Mouse (Mus musculus) liver, embryonic 15.5 days (tissue): ENCODE data around the gene Nckap5. TPM values are rescaled to one million over a fixed set of nuclear protein-coding genes. Genes with fewer than 3 reads are reported as not detected.
"Not testable (repeated sequence)": the region's sequence is repeated elsewhere in the genome, so short reads cannot be mapped to it uniquely, and the experiment has no call there.

Experiments
- ATAC-seq: fragments of 200-750 bp; cut with Nextera tagmentation; 2 replicates; pipeline ENCODE4 v1.8.0; 2017; ENCODE audit warnings: moderate number of reproducible peaks, mild to moderate bottlenecking, moderate library complexity; ENCODE audit not compliant: insufficient read depth
- H3K27ac ChIP-seq: fragments of 300-500 bp; sonication (generic); replicated peaks from 2 replicates; pipeline ENCODE4 v1.5.1; 2015; ENCODE audit warnings: mild to moderate bottlenecking, inconsistent platforms
- H3K27me3 ChIP-seq: fragments of 300-500 bp; sonication (generic); 2 replicates; pipeline ENCODE4 v1.6.1; 2015; ENCODE audit warnings: mild to moderate bottlenecking, inconsistent platforms
- H3K36me3 ChIP-seq: fragments of 300-500 bp; sonication (generic); replicated peaks from 2 replicates; pipeline ENCODE4 v1.6.1; 2015; ENCODE audit warnings: moderate library complexity, mild to moderate bottlenecking, inconsistent platforms
- H3K4me1 ChIP-seq: fragments of 300-500 bp; sonication (generic); replicated peaks from 2 replicates; pipeline ENCODE4 v1.6.1; 2015; ENCODE audit warnings: inconsistent platforms
- H3K4me2 ChIP-seq: fragments of 300-500 bp; sonication (generic); 2 replicates; pipeline ENCODE4 v1.6.1; 2015; ENCODE audit warnings: moderate library complexity, mild to moderate bottlenecking, inconsistent platforms
- H3K4me3 ChIP-seq: fragments of 300-500 bp; sonication (generic); replicated peaks from 2 replicates; pipeline ENCODE4 v1.5.1; 2015; ENCODE audit warnings: mild to moderate bottlenecking, inconsistent platforms
- H3K9ac ChIP-seq: fragments of 300-500 bp; sonication (generic); 2 replicates; pipeline ENCODE4 v1.6.1; 2015; ENCODE audit warnings: moderate library complexity, mild to moderate bottlenecking, inconsistent platforms
- H3K9me3 ChIP-seq: fragments of 300-500 bp; sonication (generic); replicated peaks from 2 replicates; pipeline ENCODE4 v1.6.1; 2016; ENCODE audit warnings: inconsistent platforms
- WGBS: fragments of 180-500 bp; shearing (Covaris S2); methylation state at CpG from one replicate; pipeline ENCODE4 v1.1.7; 2015; ENCODE audit warnings: mixed read lengths; ENCODE audit not compliant: insufficient replicate concordance; 5-methylcytosine and 5-hydroxymethylcytosine counted together
- polyA plus RNA-seq: library from polyadenylated mRNA; unstranded; fragments of >200 nt; fragmentation: Nextera tagmentation; extraction: Ambion mirVana; gene quantifications from 2 replicates; pipeline ENCODE4 v1.2.1, GENCODE M21; 2015

The Nckap5 gene
- polyA plus RNA-seq, 1 experiment from 2014 or later = 0.99 TPM

DNA sequence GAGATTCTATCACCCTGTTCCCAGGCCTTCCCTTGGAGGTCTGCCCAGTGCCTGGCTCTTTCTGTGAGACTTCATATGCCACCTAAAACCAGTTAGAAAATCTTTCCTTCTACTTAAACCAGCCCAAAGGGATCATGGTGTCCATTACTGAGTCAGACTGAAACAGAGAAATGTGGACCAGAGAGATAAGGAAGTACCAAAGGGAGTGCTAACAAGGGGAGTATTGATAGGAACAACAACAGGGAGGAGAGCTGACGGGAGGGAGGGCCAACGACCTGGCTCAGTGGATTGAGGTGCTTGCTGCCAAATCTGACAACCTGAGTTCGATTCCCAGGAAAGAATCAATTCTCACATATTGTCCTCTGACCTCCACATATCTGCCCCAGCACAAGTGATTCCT, 5.8 kb downstream of the Nckap5 start:
- ATAC-seq = 0 out of 2 replicates have a peak, but pooled peaks have one; percentile 28
- 19% methylated on average over 3 of the region's 3 CpGs for WGBS

GRCm38 (mm10) chr1:126822246-126822645, 8.4 kb downstream of the Nckap5 start:
- no peaks in the 10 kb centered on the region for H3K4me1 ChIP-seq
- no peak for ATAC-seq
- WGBS = 57% methylated on average over 6 of the region's 6 CpGs
- no peak overlapping the region for H3K9ac ChIP-seq
- H3K4me2 ChIP-seq = no peak overlapping the region
- H3K27ac ChIP-seq = no peak overlapping the region
- H3K27me3 ChIP-seq = no peaks in the 10 kb centered on the region
- no peaks in the 10 kb centered on the region for H3K9me3 ChIP-seq
- H3K36me3 ChIP-seq = no peaks in the 10 kb centered on the region
- no peak overlapping the region for H3K4me3 ChIP-seq

More for the DNA sequence above, 5.8 kb downstream of the Nckap5 start:
- H3K9ac ChIP-seq = no peak overlapping the region
- peaks cover 9% of the 10 kb centered on the region for H3K27me3 ChIP-seq
- no peak overlapping the region for H3K4me2 ChIP-seq
- no peak overlapping the region for H3K27ac ChIP-seq
- no peaks in the 10 kb centered on the region for H3K36me3 ChIP-seq
- no peak overlapping the region for H3K4me3 ChIP-seq
- no peaks in the 10 kb centered on the region for H3K9me3 ChIP-seq
- H3K4me1 ChIP-seq = peaks cover under 1% of the 10 kb centered on the region; the same call in 1 of the 2 replicates

DNA sequence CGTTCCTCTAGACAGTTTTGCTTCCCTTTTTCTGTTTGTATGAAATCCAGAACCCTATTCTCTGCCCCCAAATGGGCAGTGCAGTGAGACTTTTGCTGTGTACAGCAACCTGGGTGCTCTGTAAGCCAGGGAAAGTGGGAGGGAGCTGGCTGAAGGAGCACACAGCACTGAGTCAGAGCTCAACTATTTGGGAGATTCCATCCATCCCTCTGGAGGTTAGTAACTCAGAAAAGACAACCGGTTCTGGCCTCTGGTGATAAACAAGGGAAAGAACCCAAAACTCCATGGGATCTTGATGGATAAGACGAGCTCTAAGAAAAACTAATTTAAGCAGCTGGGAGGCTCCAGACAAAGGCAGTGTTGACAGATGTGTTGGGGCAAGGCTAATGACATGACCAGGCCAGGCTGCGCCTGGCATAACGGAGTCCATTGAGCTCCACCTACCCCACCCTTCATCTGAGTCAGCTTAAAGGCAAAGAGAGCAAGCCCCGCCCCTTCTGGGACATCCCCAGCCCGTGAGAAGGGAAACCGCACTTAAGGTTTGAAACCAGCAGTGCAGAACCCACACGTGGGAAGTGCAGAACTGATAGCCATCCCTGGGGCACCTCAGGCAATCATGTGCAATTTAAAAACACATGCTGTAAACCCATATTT, 13.1 kb downstream of the Nckap5 start:
- no peaks in the 10 kb centered on the region for H3K9me3 ChIP-seq
- no peaks in the 10 kb centered on the region for H3K36me3 ChIP-seq
- no peak for ATAC-seq
- no peak overlapping the region for H3K4me3 ChIP-seq
- 14% methylated on average over 9 of the region's 9 CpGs for WGBS
- H3K27me3 ChIP-seq = no peaks in the 10 kb centered on the region
- H3K9ac ChIP-seq = no peak overlapping the region
- no peak overlapping the region for H3K27ac ChIP-seq
- H3K4me1 ChIP-seq = no peaks in the 10 kb centered on the region
- H3K4me2 ChIP-seq = no peak overlapping the region

DNA sequence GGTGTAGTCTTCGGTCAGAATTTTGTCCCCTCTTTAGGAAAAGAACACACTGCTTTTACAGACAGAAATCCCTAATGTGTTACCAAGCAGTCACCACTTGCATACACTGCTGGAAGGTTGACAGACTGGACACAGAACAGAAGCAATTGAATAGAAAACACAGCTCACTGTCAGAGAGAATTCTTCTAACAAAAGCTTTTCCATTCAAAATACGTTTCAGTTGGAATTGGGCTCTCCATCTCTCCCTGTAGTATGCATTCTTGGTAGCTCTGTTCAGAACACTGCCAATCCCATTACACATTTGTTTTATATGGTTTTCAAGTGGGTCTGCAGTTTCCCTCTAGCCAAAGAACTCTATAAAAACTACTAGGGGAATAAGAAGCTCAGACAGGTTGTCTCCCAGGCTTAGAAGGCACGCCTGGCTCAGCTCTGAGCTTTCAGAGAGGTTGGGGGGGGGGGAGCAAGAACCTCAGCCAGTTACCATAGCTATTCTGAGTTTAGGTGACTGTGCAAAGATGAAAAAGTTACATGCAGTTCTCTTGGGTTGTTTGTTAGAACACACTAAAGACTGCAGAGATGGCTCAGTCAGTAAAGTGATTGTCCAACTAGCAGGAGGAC, 23.5 kb downstream of the Nckap5 start:
- H3K27me3 ChIP-seq = no peaks in the 10 kb centered on the region
- H3K36me3 ChIP-seq = no peaks in the 10 kb centered on the region
- no peak overlapping the region for H3K4me2 ChIP-seq
- no peaks in the 10 kb centered on the region for H3K4me1 ChIP-seq
- H3K27ac ChIP-seq = no peak overlapping the region
- no peak overlapping the region for H3K9ac ChIP-seq
- no peaks in the 10 kb centered on the region for H3K9me3 ChIP-seq
- no peak for ATAC-seq
- WGBS = 64% methylated on average over 3 of the region's 3 CpGs
- H3K4me3 ChIP-seq = no peak overlapping the region

DNA sequence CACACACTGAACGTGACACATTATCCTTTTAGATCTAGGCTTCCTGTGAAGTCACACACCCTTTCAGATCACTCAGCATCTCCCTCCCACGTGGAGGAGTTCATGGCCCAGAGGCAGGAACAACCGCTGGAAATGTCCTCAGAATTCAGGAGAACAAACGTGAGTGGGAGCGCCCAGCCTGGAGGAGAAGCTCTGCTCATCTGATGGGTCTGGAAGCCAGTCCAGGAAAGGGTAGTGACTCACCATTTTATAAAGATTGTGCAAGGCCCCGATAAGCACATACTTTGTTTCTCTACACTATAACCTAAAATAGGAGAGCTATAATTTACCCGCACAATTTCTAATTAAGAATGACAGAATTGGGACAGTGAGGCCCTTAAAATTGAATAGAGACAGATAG, 24.1 kb downstream of the Nckap5 start:
- no peaks in the 10 kb centered on the region for H3K9me3 ChIP-seq
- 51% methylated on average over 7 of the region's 7 CpGs for WGBS
- H3K27me3 ChIP-seq = no peaks in the 10 kb centered on the region
- no peak overlapping the region for H3K4me3 ChIP-seq
- ATAC-seq = no peak
- no peaks in the 10 kb centered on the region for H3K36me3 ChIP-seq
- no peak overlapping the region for H3K4me2 ChIP-seq
- no peak overlapping the region for H3K9ac ChIP-seq
- H3K4me1 ChIP-seq = no peaks in the 10 kb centered on the region
- H3K27ac ChIP-seq = no peak overlapping the region

DNA sequence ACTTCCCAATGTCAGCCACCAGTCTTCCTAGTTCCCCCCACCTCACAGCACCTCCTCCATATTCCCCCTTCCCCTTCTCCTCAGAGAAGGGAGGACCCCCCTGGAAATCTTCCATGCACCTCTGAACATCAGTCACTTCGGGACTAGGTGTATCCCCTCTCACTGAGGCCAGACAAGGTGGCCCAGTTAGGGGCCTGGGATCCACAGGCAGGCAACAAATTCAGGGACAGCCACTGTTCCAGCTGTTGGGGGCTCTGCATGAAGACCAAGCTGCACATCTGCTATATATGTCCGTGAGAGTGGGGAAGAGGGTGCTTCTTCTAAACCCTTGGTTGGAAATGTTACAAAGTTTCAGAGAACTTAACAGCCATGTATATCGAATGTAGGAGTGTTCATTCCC, 28.2 kb downstream of the Nckap5 start:
- H3K27ac ChIP-seq = no peak overlapping the region
- no peak overlapping the region for H3K4me2 ChIP-seq
- no peak overlapping the region for H3K9ac ChIP-seq
- no peaks in the 10 kb centered on the region for H3K9me3 ChIP-seq
- H3K4me3 ChIP-seq = no peak overlapping the region
- H3K27me3 ChIP-seq = no peaks in the 10 kb centered on the region
- 37% methylated on average over 3 of the region's 3 CpGs for WGBS
- ATAC-seq = no peak
- H3K4me1 ChIP-seq = no peaks in the 10 kb centered on the region
- no peaks in the 10 kb centered on the region for H3K36me3 ChIP-seq

DNA sequence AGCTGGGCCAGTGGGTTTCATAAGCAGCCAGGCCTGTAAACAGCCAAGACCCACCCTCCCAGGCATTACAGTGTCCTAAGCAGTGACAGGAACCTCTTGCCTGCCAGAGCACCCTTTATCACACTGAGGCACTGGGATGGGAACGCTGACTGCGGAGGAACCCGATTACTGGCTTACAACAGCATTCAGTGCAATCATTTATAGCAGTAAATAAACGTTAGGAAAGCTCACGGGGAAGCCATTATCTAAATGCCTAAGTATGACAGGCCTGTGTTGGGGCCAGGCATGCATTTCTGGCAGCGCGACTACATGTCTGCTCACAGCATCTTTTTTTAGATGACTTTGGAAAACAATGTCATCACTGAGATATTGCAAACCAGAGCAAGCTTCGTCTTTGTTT, 28.9 kb downstream of the Nckap5 start:
- ATAC-seq = no peak

DNA sequence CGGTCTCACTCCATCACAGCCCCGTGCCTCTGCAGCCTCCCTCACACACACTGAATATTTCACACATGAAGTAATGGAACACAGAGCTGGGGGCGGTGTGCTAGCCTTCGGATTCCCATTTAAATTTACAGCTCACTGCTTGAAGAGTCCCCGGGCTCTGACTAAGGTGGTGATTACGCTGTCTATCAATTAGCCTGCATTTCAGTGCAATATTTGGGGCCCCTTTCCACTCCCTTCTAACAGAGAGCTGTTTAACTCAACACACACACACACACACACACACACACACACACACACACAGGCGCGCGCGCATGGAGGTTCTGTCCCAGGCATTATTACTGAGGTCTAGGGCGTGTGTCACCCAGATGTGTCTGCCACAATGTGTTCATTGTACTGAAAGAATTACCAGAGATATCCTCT, 31.2 kb downstream of the Nckap5 start:
- whole genome bisulfite sequencing = 73% methylated on average over 11 of the region's 11 CpGs
- no peak overlapping the region for H3K4me2 ChIP-seq
- no peaks in the 10 kb centered on the region for H3K36me3 ChIP-seq
- H3K27ac ChIP-seq = no peak overlapping the region
- no peak overlapping the region for H3K9ac ChIP-seq
- no peaks in the 10 kb centered on the region for H3K27me3 ChIP-seq
- ATAC-seq = no peak
- H3K9me3 ChIP-seq = no peaks in the 10 kb centered on the region
- no peak overlapping the region for H3K4me3 ChIP-seq
- H3K4me1 ChIP-seq = no peaks in the 10 kb centered on the region

More for the DNA sequence above, 28.9 kb downstream of the Nckap5 start:
- Histone ChIP-seq H3K36me3 (no peaks in the 10 kb centered on the region), H3K9ac (no peak overlapping the region), H3K27me3 (no peaks in the 10 kb centered on the region), H3K4me1 (no peaks in the 10 kb centered on the region), H3K9me3 (no peaks in the 10 kb centered on the region), H3K4me3 (no peak overlapping the region), H3K4me2 (no peak overlapping the region), H3K27ac (no peak overlapping the region)
- 60% methylated on average over 8 of the region's 8 CpGs for WGBS

GRCm38 (mm10) chr1:126780354-126780941, 50.2 kb downstream of the Nckap5 start:
- H3K4me3 ChIP-seq, H3K36me3 ChIP-seq, H3K4me1 ChIP-seq, H3K27me3 ChIP-seq, H3K9ac ChIP-seq, ATAC-seq, H3K27ac ChIP-seq, H3K9me3 ChIP-seq, H3K4me2 ChIP-seq: not testable (repeated sequence)
- WGBS = no CpG with 5 or more reads among the region's 2 CpGs

- not testable (repeated sequence) for H3K9me3 ChIP-seq, H3K4me3 ChIP-seq, H3K27ac ChIP-seq, H3K27me3 ChIP-seq, H3K9ac ChIP-seq, ATAC-seq, H3K4me1 ChIP-seq, H3K4me2 ChIP-seq, H3K36me3 ChIP-seq
- WGBS = no CpG with 5 or more reads among the region's 6 CpGs
These were observed 56.7 kb downstream of the Nckap5 start for GRCm38 (mm10) chr1:126773947-126774346.

- 74% methylated on average over 1 of the region's 1 CpGs for WGBS
- Histone ChIP-seq H3K4me1 (no peaks in the 10 kb centered on the region), H3K4me2 (no peak overlapping the region), H3K27ac (no peak overlapping the region), H3K9me3 (no peaks in the 10 kb centered on the region), H3K9ac (no peak overlapping the region), H3K4me3 (no peak overlapping the region), H3K36me3 (no peaks in the 10 kb centered on the region), H3K27me3 (no peaks in the 10 kb centered on the region)
- ATAC-seq = no peak
These were observed 63.6 kb downstream of the Nckap5 start for GRCm38 (mm10) chr1:126766971-126767370.
